Mouse (Mus musculus) embryonic facial prominence, embryonic 10.5 days (tissue): ENCODE measurements around the gene Arap1. TPM values are rescaled to one million over a fixed set of nuclear protein-coding genes. Genes with fewer than 3 reads are reported as not detected.
A peak's percentile ranks its signal among the peaks of the same experiment; 100 is the strongest.

Experiments used
- DNase-seq: peaks from one replicate; pipeline ENCODE4 v3.0.0-alpha.2; 2017; ENCODE audit warnings: low spot score
- H3K27ac ChIP-seq: fragments of 300-500 bp; sonication (generic); replicated peaks from 2 replicates; pipeline ENCODE4 v1.5.1; 2016; ENCODE audit warnings: mild to moderate bottlenecking
- H3K27me3 ChIP-seq: fragments of 300-500 bp; sonication (generic); replicated peaks from 2 replicates; pipeline ENCODE4 v1.6.1; 2016; ENCODE audit warnings: low read depth, mild to moderate bottlenecking; ENCODE audit not compliant: poor library complexity, severe bottlenecking
- H3K36me3 ChIP-seq: fragments of 300-500 bp; sonication (generic); replicated peaks from 2 replicates; pipeline ENCODE4 v1.6.1; 2016; ENCODE audit warnings: mild to moderate bottlenecking, moderate library complexity
- H3K4me1 ChIP-seq: fragments of 300-500 bp; sonication (generic); 2 replicates; pipeline ENCODE4 v1.6.1; 2016
- H3K4me3 ChIP-seq: fragments of 300-500 bp; sonication (generic); 2 replicates; pipeline ENCODE4 v1.5.1; 2016; ENCODE audit warnings: mild to moderate bottlenecking, moderate library complexity
- H3K9me3 ChIP-seq: fragments of 300-500 bp; sonication (generic); 2 replicates; pipeline ENCODE4 v1.6.1; 2016; ENCODE audit warnings: mild to moderate bottlenecking
- WGBS: fragments of 180-500 bp; shearing (Covaris S2); methylation state at CpG from one replicate; pipeline ENCODE4 v1.1.7; 2016; 5-methylcytosine and 5-hydroxymethylcytosine counted together
- polyA plus RNA-seq: library from polyadenylated mRNA; unstranded; fragments of >200 nt; fragmentation: Nextera tagmentation; extraction: Ambion mirVana; gene quantifications from 2 replicates; pipeline ENCODE4 v1.2.1, GENCODE M21; 2016

Gene Arap1
- polyA plus RNA-seq, 1 experiment from 2014 or later = 15.4 TPM

GRCm38 (mm10) chr7:101414661-101415511 lies 67.0 kb downstream of the Arap1 start:
- Histone ChIP-seq H3K4me1 (peaks cover 34% of the 10 kb centered on the region), H3K27me3 (peaks cover 35% of the 10 kb centered on the region)
- peak; percentile 51 for DNase-seq

DNA sequence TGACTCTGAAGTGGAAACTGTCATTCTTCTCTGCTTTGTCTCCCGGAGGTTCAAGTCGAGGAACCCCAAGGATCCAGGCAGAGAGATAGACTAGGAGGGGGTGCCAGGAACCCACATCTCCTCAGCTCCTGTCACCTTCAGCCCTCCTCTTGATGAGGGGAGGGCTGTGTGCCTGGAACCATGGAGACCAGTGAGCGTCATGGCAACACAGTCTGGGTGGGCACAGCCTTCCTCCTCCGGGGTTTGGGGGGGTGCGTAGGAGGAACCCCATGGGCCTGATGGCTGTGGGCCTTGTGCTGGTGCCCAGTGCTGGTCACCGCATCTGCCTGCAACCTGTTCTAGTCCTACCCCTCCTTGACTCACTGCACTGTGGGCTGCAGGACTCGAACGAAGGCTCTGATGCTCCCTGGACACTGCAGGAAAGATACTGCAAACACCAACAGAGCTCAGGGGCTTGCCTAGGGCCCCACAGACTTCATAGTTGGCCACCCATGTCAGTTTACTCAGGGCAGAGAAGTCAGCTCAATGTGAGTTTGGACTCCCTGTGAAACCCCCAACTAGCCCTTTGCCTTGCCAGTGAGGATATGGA lies 67.7 kb downstream of the Arap1 start:
- Histone ChIP-seq H3K27me3 (peaks cover 42% of the 10 kb centered on the region), H3K36me3 (no peaks in the 10 kb centered on the region), H3K4me1 (peaks cover 34% of the 10 kb centered on the region), H3K27ac (peak overlapping the region; percentile 71; the same call in 1 of the 2 replicates), H3K4me3 (no peak overlapping the region), H3K9me3 (no peaks in the 10 kb centered on the region)
- WGBS = 51% methylated on average over 8 of the region's 8 CpGs
- DNase-seq = no peak

More at GRCm38 (mm10) chr7:101414661-101415511, 67.0 kb downstream of the Arap1 start:
- Histone ChIP-seq H3K4me3 (no peak overlapping the region), H3K9me3 (no peaks in the 10 kb centered on the region), H3K27ac (peak overlapping the region; percentile 71), H3K36me3 (no peaks in the 10 kb centered on the region)
- WGBS = 35% methylated on average over 7 of the region's 7 CpGs

GRCm38 (mm10) chr7:101416391-101416790 lies 68.5 kb downstream of the Arap1 start:
- Histone ChIP-seq H3K27me3 (peaks cover 50% of the 10 kb centered on the region), H3K27ac (no peak overlapping the region), H3K36me3 (no peaks in the 10 kb centered on the region), H3K9me3 (no peaks in the 10 kb centered on the region), H3K4me1 (peaks cover 34% of the 10 kb centered on the region), H3K4me3 (no peak overlapping the region)
- 63% methylated on average over 5 of the region's 5 CpGs for WGBS
- no peak for DNase-seq

DNA sequence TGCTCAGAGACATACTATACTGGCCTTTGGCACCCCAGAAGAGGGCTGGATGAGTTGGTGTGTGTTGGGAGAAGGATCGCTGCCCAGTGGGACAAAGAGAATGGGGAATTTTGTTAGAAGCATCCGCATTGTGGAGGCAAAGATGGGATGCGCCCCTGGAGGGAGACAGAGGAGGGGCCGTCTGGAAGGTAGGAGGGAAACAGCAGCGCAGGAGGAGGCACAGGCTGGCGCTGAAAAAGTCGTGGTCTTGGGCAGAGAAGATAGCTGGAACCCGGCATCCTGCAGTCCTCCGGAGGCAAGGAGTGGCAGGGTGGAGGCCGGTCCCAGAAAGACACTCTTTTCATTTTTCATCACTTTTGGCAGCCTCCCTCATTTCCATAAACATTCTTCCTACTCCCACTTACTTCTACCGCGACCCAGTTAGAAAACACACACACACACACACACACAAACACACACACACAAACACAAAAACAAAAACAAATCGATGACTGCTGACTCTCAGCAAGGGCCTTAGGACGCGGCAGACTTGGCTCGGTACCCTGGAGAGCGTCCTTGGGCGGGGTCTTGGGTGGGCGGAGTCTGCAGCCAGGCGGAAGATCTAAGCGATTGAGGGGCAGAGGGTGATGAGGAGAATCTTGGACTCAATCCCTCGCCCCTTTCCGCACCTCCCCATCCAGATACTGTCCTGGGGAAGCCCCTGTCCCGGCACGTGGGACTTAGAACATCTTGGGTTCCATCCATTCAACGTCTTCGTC lies 71.3 kb downstream of the Arap1 start:
- Histone ChIP-seq H3K27ac (no peak overlapping the region), H3K36me3 (no peaks in the 10 kb centered on the region), H3K27me3 (peaks cover 57% of the 10 kb centered on the region), H3K9me3 (no peaks in the 10 kb centered on the region), H3K4me3 (peak overlapping the region; percentile 8; the same call in 1 of the 2 replicates), H3K4me1 (peaks cover 27% of the 10 kb centered on the region)
- WGBS = 4% methylated on average over 27 of the region's 27 CpGs
- peak; percentile 67 for DNase-seq

DNA sequence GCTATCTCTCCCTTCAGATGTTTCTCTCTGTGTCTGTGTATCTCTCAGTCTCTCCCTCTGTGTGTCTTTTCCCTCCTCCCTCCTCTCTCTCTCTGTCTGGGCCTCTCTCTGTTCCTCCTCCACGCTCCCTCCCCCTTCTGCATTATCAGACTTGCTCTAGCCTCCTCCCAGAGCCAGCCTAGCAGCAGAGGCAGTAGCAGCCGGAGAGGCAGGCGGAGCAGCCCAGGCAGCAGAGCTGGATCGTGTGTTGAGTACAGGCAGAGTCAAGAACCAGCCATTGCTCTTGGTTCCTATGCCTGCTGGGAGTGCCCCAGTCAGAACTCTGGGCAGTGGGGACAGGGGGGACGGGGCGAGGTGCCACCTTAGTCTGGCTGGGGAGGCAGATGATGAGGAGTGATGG lies 73.7 kb downstream of the Arap1 start, which contains the start of gene Pde2a:
Gene Pde2a (plus strand): TSS at position 163 of the 400 bp plus-strand sequence.
- Histone ChIP-seq H3K9me3 (no peaks in the 10 kb centered on the region), H3K27ac (no peak within 1 kb of the TSS), H3K4me3 (0 out of 2 replicates have a peak within 1 kb of the TSS, but pooled peaks have one; percentile 12), H3K27me3 (peaks cover 56% of the 10 kb centered on the region), H3K36me3 (no peaks in the 10 kb centered on the region), H3K4me1 (peaks cover 4% of the 10 kb centered on the region; the same call in 1 of the 2 replicates)
- DNase-seq = no peak
- WGBS = 26% methylated on average over 6 of the region's 6 CpGs

DNA sequence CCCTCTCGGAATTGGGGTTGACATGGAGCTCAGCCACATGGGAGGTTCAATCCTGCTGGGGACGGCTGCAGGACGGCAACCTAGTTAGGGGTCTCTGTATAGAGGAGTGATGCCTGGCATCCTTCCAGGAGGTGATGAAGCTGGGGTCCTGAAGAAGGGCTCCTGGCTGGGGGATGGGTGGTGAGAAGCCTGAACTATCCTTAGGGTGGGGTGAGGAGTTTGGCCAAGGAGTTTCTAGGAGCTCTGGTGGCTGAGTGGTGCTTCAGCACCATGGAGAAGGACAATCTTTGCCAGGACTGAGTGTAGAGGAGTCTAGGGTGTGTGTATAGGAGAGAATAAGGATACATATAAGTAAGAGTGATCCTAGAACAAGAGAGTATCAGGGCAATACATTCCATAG lies 74.2 kb downstream of the Arap1 start:
- peak; percentile 42 for DNase-seq
- Histone ChIP-seq H3K27ac (no peak overlapping the region), H3K36me3 (no peaks in the 10 kb centered on the region), H3K27me3 (peaks cover 51% of the 10 kb centered on the region), H3K4me3 (0 out of 2 replicates have a peak overlapping the region, but pooled peaks have one; percentile 12), H3K9me3 (no peaks in the 10 kb centered on the region), H3K4me1 (peaks cover 2% of the 10 kb centered on the region; the same call in 1 of the 2 replicates)
- 35% methylated on average over 3 of the region's 3 CpGs for WGBS

DNA sequence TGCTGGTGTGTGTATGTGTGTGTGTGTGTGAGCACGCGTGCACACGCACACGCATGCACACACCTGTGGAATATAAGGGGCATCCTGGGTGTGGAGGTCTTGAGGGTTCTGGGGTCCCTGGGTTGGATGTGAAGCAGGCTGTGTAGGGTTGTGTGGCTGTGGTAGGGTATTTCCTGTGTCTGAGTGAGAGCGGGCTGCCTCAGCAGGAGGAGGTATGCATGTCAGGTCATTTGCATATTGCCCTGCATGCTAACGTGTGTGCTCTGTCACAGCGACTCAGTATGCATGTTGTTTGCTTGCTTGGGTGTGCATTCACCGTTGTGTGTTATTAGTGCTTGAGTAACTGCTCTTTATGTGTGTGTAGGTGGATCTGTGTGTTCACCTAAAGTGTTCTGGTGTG lies 74.8 kb downstream of the Arap1 start:
- Histone ChIP-seq H3K9me3 (no peaks in the 10 kb centered on the region), H3K4me1 (peaks cover 2% of the 10 kb centered on the region; the same call in 1 of the 2 replicates)

GRCm38 (mm10) chr7:101423970-101424369 lies 76.1 kb downstream of the Arap1 start:
- H3K9me3 ChIP-seq = no peaks in the 10 kb centered on the region
- WGBS = 78% methylated on average over 6 of the region's 6 CpGs
- no peak overlapping the region for H3K27ac ChIP-seq
- DNase-seq = no peak
- H3K36me3 ChIP-seq = no peaks in the 10 kb centered on the region
- H3K4me3 ChIP-seq = no peak overlapping the region
- H3K4me1 ChIP-seq = peaks cover 2% of the 10 kb centered on the region; the same call in 1 of the 2 replicates
- H3K27me3 ChIP-seq = peaks cover 32% of the 10 kb centered on the region

More for the DNA sequence above, 74.8 kb downstream of the Arap1 start:
- Histone ChIP-seq H3K4me3 (no peak overlapping the region), H3K36me3 (no peaks in the 10 kb centered on the region), H3K27ac (no peak overlapping the region), H3K27me3 (peaks cover 45% of the 10 kb centered on the region)
- DNase-seq = no peak
- WGBS = 83% methylated on average over 8 of the region's 8 CpGs

GRCm38 (mm10) chr7:101426692-101427091 lies 78.8 kb downstream of the Arap1 start:
- Histone ChIP-seq H3K36me3 (no peaks in the 10 kb centered on the region), H3K9me3 (no peaks in the 10 kb centered on the region), H3K27ac (no peak overlapping the region), H3K4me3 (no peak overlapping the region), H3K4me1 (peaks cover 15% of the 10 kb centered on the region), H3K27me3 (peaks cover 5% of the 10 kb centered on the region)
- no peak for DNase-seq
- WGBS = 69% methylated on average over 8 of the region's 8 CpGs

DNA sequence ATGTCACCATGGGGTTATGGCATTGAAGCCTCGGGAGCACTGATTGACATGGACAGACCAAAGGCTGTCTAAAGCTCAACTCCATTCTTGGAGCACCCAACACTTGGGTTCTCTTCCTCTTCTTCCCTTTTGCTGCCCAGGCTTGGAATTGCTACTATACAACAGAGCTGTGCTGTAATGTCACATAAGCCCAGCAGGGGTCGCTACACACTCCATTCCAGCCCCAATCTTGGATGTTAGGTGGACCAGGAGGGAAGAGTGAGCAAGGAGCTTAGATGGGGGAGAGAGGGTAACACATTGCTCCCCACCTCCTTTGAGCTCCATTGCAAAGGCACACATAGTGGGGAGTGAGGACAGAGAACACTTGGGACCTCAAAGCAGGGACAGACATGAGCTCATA lies 79.9 kb downstream of the Arap1 start:
- H3K4me3 ChIP-seq = no peak overlapping the region
- H3K4me1 ChIP-seq = peaks cover 15% of the 10 kb centered on the region
- H3K27ac ChIP-seq = no peak overlapping the region
- no peaks in the 10 kb centered on the region for H3K36me3 ChIP-seq
- no peaks in the 10 kb centered on the region for H3K9me3 ChIP-seq
- WGBS = 8% methylated on average over 2 of the region's 2 CpGs
- H3K27me3 ChIP-seq = no peaks in the 10 kb centered on the region
- DNase-seq = no peak

GRCm38 (mm10) chr7:101435038-101435437 lies 87.2 kb downstream of the Arap1 start:
- 64% methylated on average over 6 of the region's 6 CpGs for WGBS
- no peak for DNase-seq

DNA sequence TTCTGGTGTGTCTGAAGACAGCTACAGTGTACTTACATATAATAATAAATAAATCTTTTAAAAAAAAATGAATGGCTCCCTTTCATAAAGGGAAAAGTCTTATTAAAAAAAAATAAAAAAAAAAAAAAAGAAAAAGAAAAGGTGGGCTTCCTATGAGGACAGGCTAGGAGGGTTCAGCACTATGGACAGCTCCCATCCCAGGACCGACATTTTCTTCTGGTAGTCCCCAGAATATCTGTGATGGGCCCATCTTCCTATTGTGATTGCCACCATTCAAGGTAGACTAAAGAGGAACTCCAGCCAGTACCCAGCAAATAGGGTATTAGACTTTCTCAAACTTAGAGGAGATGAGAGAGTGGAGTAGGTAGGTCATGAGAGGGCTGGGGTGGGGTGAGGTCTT lies 90.0 kb downstream of the Arap1 start:
- Histone ChIP-seq H3K4me1 (peaks cover 2% of the 10 kb centered on the region; the same call in 1 of the 2 replicates), H3K27ac (no peak overlapping the region), H3K36me3 (no peaks in the 10 kb centered on the region), H3K4me3 (no peak overlapping the region), H3K27me3 (no peaks in the 10 kb centered on the region), H3K9me3 (no peaks in the 10 kb centered on the region)
- peak; percentile 62 for DNase-seq
- WGBS = 13% methylated on average over 1 of the region's 1 CpGs

More at GRCm38 (mm10) chr7:101435038-101435437, 87.2 kb downstream of the Arap1 start:
- H3K4me1 ChIP-seq = peaks cover 7% of the 10 kb centered on the region
- no peak overlapping the region for H3K27ac ChIP-seq
- no peak overlapping the region for H3K4me3 ChIP-seq
- H3K27me3 ChIP-seq = no peaks in the 10 kb centered on the region
- no peaks in the 10 kb centered on the region for H3K9me3 ChIP-seq
- no peaks in the 10 kb centered on the region for H3K36me3 ChIP-seq
